Mouse (Mus musculus) megakaryocyte, embryonic 14.5 days (primary cell): ENCODE measurements at regions not wholly inside any gene's neighbourhood (a gene's known extent, or its start where the extent isn't known, plus 50 kb on each side); places are given as distances from the start of the nearest gene placed in this dataset.

Experiments used
- FLI1 ChIP-seq: IDR thresholded peaks from 2 replicates; pipeline ENCODE4 v1.6.1; 2012; ENCODE audit warnings: low read length, inconsistent platforms, mixed read lengths
- GATA1 ChIP-seq: IDR thresholded peaks from 3 replicates; pipeline ENCODE4 v1.6.1; 2012; ENCODE audit warnings: mixed read lengths, low read length, inconsistent platforms, borderline replicate concordance

- TF ChIP-seq GATA1: no peak
- no peak for TF ChIP-seq FLI1
Measured at GRCm38 (mm10) chr7:83369605-83370004, 215.1 kb upstream of the Tmc3 start.
